30 mouse cellular contexts compared by ENCODE assay signal in the genomic region with DNA sequence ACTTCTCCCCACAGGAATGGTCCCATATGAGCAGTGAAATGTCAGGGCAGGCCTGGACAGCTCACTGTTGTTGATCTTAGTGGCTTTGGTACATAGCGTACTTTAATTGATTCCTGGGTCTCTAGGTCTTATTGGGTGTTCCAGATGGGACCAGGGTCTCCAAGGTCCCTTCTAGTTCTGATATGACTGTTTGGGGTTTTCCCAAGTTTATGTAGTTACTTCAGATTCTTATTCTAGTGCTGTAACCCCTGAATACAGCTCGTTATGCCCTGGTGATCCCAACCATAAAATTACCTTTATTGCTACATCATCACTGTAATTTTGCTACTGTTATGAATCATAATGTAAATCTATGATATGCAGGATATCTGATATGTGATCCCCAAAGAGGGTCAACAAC.
"Had no signal": no experiment of that assay in that cellular context is flagged by ENCODE, and none has a peak within 500 bp of the region (broad histone marks: within the 10 kb centered on the region; RNA-seq: fewer than 3 reads in every experiment).

No protein-coding gene starts in this region.

- H3K4me1 ChIP-seq: liver, embryonic 12.5 days; liver, embryonic 13.5 days; liver, embryonic 15.5 days; megakaryocyte, embryonic 14.5 days had no signal

- H3K9me3 ChIP-seq: limb, embryonic 10.5 days; limb, embryonic 12.5 days; limb, embryonic 13.5 days; limb, embryonic 15.5 days; liver, embryonic 12.5 days; liver, embryonic 13.5 days; liver, embryonic 15.5 days; lung, embryonic 15.5 days; megakaryocyte, embryonic 14.5 days; midbrain, embryonic 10.5 days; midbrain, embryonic 12.5 days; midbrain, embryonic 13.5 days; midbrain, embryonic 15.5 days; neural tube, embryonic 12.5 days had no signal

- H3K9ac ChIP-seq: limb, embryonic 12.5 days; limb, embryonic 13.5 days; limb, embryonic 15.5 days; liver, embryonic 12.5 days; liver, embryonic 13.5 days; liver, embryonic 14.5 days; liver, embryonic 15.5 days; liver, postnatal 0 days; lung, embryonic 14.5 days; lung, embryonic 15.5 days; midbrain, embryonic 12.5 days; midbrain, embryonic 13.5 days; midbrain, embryonic 15.5 days; neural tube, embryonic 12.5 days had no signal

- H3K4me3 ChIP-seq: limb, embryonic 10.5 days; limb, embryonic 12.5 days; limb, embryonic 13.5 days; limb, embryonic 15.5 days; liver, embryonic 12.5 days; liver, embryonic 13.5 days; liver, embryonic 15.5 days; lung, embryonic 15.5 days; megakaryocyte, embryonic 14.5 days; midbrain, embryonic 10.5 days; midbrain, embryonic 12.5 days; midbrain, embryonic 13.5 days; midbrain, embryonic 15.5 days; myocyte; neural tube, embryonic 12.5 days had no signal

- DNase-seq: left cerebral cortex, postnatal 4 days; liver; liver, embryonic 13.5 days; liver, postnatal 0 days; lung, adult 18-20 months; lung, adult 2 months; lung, embryonic 14.5 days; lung, postnatal 10 days; lung, postnatal 14 days; lung, postnatal 36 days; lung, postnatal 4 days; midbrain, embryonic 14.5 days had no signal

- H3K27me3 ChIP-seq: limb, embryonic 12.5 days; limb, embryonic 13.5 days; limb, embryonic 15.5 days; liver, embryonic 12.5 days; liver, embryonic 13.5 days; liver, embryonic 15.5 days; lung, embryonic 15.5 days; megakaryocyte, embryonic 14.5 days; midbrain, embryonic 12.5 days; midbrain, embryonic 13.5 days; midbrain, embryonic 15.5 days; neural tube, embryonic 12.5 days had no signal

- H3K27ac ChIP-seq: limb, embryonic 10.5 days; limb, embryonic 12.5 days; limb, embryonic 13.5 days; limb, embryonic 15.5 days; liver, embryonic 12.5 days; liver, embryonic 13.5 days; liver, embryonic 14.5 days; liver, embryonic 15.5 days; lung, embryonic 15.5 days; macrophage; midbrain, embryonic 10.5 days; midbrain, embryonic 12.5 days; midbrain, embryonic 13.5 days; midbrain, embryonic 15.5 days; neural tube, embryonic 12.5 days had no signal

- H3K36me3 ChIP-seq: limb, embryonic 10.5 days; limb, embryonic 12.5 days; limb, embryonic 13.5 days; limb, embryonic 15.5 days; liver, embryonic 12.5 days; liver, embryonic 13.5 days; liver, embryonic 15.5 days; lung, embryonic 15.5 days; midbrain, embryonic 10.5 days; midbrain, embryonic 12.5 days; midbrain, embryonic 13.5 days; midbrain, embryonic 15.5 days; neural tube, embryonic 12.5 days had no signal

- H3K4me2 ChIP-seq: limb, embryonic 12.5 days; limb, embryonic 13.5 days; limb, embryonic 15.5 days; liver, embryonic 11.5 days; liver, embryonic 12.5 days; liver, embryonic 13.5 days; liver, embryonic 15.5 days; lung, embryonic 14.5 days; lung, embryonic 15.5 days; midbrain, embryonic 11.5 days; midbrain, embryonic 12.5 days; midbrain, embryonic 13.5 days; midbrain, embryonic 15.5 days; neural tube, embryonic 12.5 days had no signal
